Mouse (Mus musculus): ENCODE measurements at regions not wholly inside any gene's neighbourhood (a gene's known extent, or its start where the extent isn't known, plus 50 kb on each side); places are given as distances from the start of the nearest gene placed in this dataset.

DNA sequence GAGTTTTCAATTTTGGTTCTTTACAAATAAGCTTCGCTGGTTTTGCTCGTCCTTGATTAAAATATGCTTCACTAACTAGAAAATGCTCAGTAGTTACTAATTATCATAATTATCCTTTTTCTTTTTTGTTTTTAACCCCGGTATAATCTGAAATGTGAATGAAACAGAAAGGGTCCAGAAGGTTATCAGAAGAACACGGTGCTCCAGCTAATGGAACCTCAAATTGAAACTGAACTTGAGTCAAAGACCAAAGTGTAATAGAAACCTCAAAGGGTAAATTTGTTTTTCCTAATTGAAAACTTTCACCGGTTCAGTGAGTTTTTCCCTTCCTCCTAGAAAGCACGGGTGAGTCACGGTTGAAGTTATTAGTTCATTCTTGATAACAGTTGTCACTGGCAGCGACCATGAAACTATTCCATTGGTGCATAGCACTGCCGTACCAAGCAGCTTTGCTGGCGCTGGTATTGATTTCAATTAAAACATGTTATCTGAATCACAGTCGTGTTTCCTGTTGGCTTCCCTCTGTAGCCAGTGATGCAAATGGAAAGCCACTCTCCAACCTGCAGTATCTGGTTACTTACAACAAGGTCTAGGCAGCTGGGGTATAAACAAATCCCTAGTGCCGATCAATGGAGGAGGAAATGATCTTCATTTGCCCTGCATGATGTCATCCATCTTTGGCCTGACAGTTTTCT is 203.7 kb downstream of the Csl start:
- TF ChIP-seq CTCF (IDR thresholded peaks at IDR 0.05; ENCODE audit: control insufficient read depth, insufficient read depth, insufficient read length) = no peak
- TF ChIP-seq MAX (IDR thresholded peaks at IDR 0.05) = no peak
- no peak for TF ChIP-seq FOSL1 (IDR thresholded peaks at IDR 0.05; ENCODE audit: insufficient read depth, low read length, poor library complexity, severe bottlenecking)
- no peak for TF ChIP-seq USF1 (IDR thresholded peaks at IDR 0.05; ENCODE audit: low read depth)
- no peak for TF ChIP-seq CEBPB (IDR thresholded peaks at IDR 0.05; ENCODE audit: low read depth)
